Mouse (Mus musculus): ENCODE measurements around the gene Olfr1367.

DNA sequence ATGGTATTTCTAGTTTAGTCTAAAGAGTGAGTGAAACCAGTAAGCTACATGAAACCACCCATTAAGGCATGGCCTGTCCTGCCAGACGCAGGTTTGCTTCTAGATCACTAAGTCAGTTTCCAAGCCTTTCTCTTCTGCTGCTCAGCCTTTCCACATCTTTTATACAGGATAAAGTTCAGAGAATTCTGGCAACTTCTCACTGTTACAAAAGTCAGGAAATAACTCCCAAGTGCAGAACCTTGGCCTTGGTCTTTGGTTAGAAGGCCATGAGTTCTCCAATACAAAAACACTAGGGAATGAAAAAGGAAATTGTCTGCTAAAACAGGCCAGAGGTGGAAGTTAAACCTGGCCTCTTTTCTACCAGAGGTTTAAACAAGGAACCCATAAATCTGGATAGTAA is 48.5 kb downstream of the Olfr1367 start:
- TF ChIP-seq ZC3H11A (IDR thresholded peaks at IDR 0.05; ENCODE audit: borderline replicate concordance, low read depth, low read length) (no peak), CHD2 (IDR thresholded peaks at IDR 0.05; ENCODE audit: low read depth, low read length) (no peak), HCFC1 (IDR thresholded peaks at IDR 0.05; ENCODE audit: borderline replicate concordance, insufficient read depth, low read length) (no peak), ZNF384 (IDR thresholded peaks at IDR 0.05; ENCODE audit: low read depth, low read length) (no peak), MAFK (IDR thresholded peaks at IDR 0.05; ENCODE audit: insufficient read depth, low read depth, low read length) (no peak)
